9 mouse cellular contexts compared by ENCODE assay signal in the genomic region with DNA sequence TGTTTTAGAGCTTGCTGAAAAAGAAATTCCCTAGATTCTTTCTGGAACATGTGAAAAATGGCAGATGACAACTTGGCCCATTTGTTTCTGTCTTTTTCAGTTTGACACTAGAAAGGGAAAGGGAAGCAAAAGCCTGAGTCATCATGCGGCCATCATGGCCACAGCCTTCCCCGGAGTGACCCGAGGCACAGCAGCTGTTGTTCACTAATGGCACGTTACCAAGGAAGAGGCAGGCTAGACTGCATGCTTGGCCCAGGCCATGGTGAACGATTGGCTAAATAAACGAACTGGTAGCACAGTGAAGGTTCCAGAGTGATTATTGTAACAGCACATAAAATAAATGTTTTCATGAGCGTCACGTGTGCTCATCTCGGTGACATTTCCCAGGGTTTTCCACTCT.
DNase-seq lines count a peak whose midpoint lies in the region; ATAC-seq and TF ChIP-seq lines count a peak whose summit lies in the region.
"Had no signal": no experiment of that assay in that cellular context is flagged by ENCODE, and none has a peak within 500 bp of the region (broad histone marks: within the 10 kb centered on the region; RNA-seq: fewer than 3 reads in every experiment).

No protein-coding gene starts in this region.

- 55% methylated on average over 9 of the region's 9 CpGs for WGBS in liver, embryonic 15.5 days (ENCODE audit: insufficient replicate concordance)
- 65% methylated on average over 9 of the region's 9 CpGs for WGBS in liver, embryonic 12.5 days (ENCODE audit: insufficient replicate concordance)
- WGBS in kidney, postnatal 0 days, result 66% methylated on average over 9 of the region's 9 CpGs
- WGBS in neural tube, embryonic 15.5 days, result 62% methylated on average over 9 of the region's 9 CpGs
- 76% methylated on average over 9 of the region's 9 CpGs for WGBS in hindbrain, embryonic 12.5 days
- 83% methylated on average over 9 of the region's 9 CpGs for WGBS in midbrain, embryonic 15.5 days

- 0 out of 2 replicates have a peak, but pooled peaks cover 4% of the 10 kb centered on the region for H3K4me1 ChIP-seq in liver, embryonic 15.5 days (replicated peaks)
- H3K4me1 ChIP-seq in liver, embryonic 12.5 days, result no peaks in the 10 kb centered on the region
- peaks cover 23% of the 10 kb centered on the region for H3K4me1 ChIP-seq in bone marrow macrophage, adult 2 months (ENCODE audit: control insufficient read depth, insufficient read depth, low read length)
- H3K4me1 ChIP-seq in kidney, postnatal 0 days (replicated peaks; ENCODE audit: insufficient read depth, low read length), result no peaks in the 10 kb centered on the region
- H3K4me1 ChIP-seq in neural tube, embryonic 15.5 days, result peaks cover 13% of the 10 kb centered on the region
- H3K4me1 ChIP-seq in hindbrain, embryonic 12.5 days, result peaks cover 8% of the 10 kb centered on the region
- peaks cover 9% of the 10 kb centered on the region; the same call in 1 of the 2 replicates for H3K4me1 ChIP-seq in midbrain, embryonic 15.5 days

- peak; percentile 41 for DNase-seq in kidney, postnatal 0 days (ENCODE audit: low spot score)

- no peak for TF ChIP-seq CTCF in bone marrow macrophage, adult 2 months (IDR thresholded peaks at IDR 0.05; ENCODE audit: low read depth, low read length)
- no peak for TF ChIP-seq CTCF in kidney, postnatal 0 days (IDR thresholded peaks at IDR 0.05; ENCODE audit: low read depth)

- H3K9me3 ChIP-seq in liver, embryonic 15.5 days (replicated peaks), result no peaks in the 10 kb centered on the region
- H3K9me3 ChIP-seq in liver, embryonic 12.5 days (replicated peaks), result no peaks in the 10 kb centered on the region
- H3K9me3 ChIP-seq in kidney, postnatal 0 days (replicated peaks; ENCODE audit: low read length), result no peaks in the 10 kb centered on the region
- no peaks in the 10 kb centered on the region for H3K9me3 ChIP-seq in neural tube, embryonic 15.5 days (replicated peaks)
- H3K9me3 ChIP-seq in hindbrain, embryonic 12.5 days (replicated peaks), result no peaks in the 10 kb centered on the region
- H3K9me3 ChIP-seq in midbrain, embryonic 15.5 days, result no peaks in the 10 kb centered on the region
- H3K9me3 ChIP-seq: midbrain, embryonic 12.5 days had no signal

- no peaks in the 10 kb centered on the region for H3K27me3 ChIP-seq in liver, embryonic 15.5 days
- H3K27me3 ChIP-seq in liver, embryonic 12.5 days (replicated peaks), result no peaks in the 10 kb centered on the region; the same call in 1 of the 2 replicates
- H3K27me3 ChIP-seq in kidney, postnatal 0 days (ENCODE audit: insufficient read depth, low read length), result no peaks in the 10 kb centered on the region
- no peaks in the 10 kb centered on the region for H3K27me3 ChIP-seq in myocyte (ENCODE audit: control insufficient read depth, insufficient read depth, insufficient read length)
- H3K27me3 ChIP-seq in neural tube, embryonic 15.5 days (replicated peaks), result no peaks in the 10 kb centered on the region
- H3K27me3 ChIP-seq in hindbrain, embryonic 12.5 days, result no peaks in the 10 kb centered on the region
- no peaks in the 10 kb centered on the region for H3K27me3 ChIP-seq in midbrain, embryonic 15.5 days (replicated peaks)
- H3K27me3 ChIP-seq: midbrain, embryonic 12.5 days had no signal

- no peak for ATAC-seq in liver, embryonic 15.5 days (ENCODE audit: insufficient read depth)
- no peak for ATAC-seq in liver, embryonic 12.5 days
- no peak for ATAC-seq in kidney, postnatal 0 days (replicated peaks; ENCODE audit: low FRiP score, low read depth)
- ATAC-seq in neural tube, embryonic 15.5 days (ENCODE audit: low FRiP score), result no peak
- ATAC-seq in hindbrain, embryonic 12.5 days (ENCODE audit: low FRiP score), result no peak
- ATAC-seq in midbrain, embryonic 15.5 days (replicated peaks), result no peak

- TF ChIP-seq POLR2A in bone marrow macrophage, adult 2 months (IDR thresholded peaks at IDR 0.05; ENCODE audit: borderline replicate concordance, low read depth, low read length), result no peak
- no peak for TF ChIP-seq POLR2A in myocyte (IDR thresholded peaks at IDR 0.05; ENCODE audit: insufficient read length, low read depth)

- no peak overlapping the region for H3K4me3 ChIP-seq in liver, embryonic 15.5 days (replicated peaks)
- H3K4me3 ChIP-seq in liver, embryonic 12.5 days, result no peak overlapping the region
- no peak overlapping the region for H3K4me3 ChIP-seq in bone marrow macrophage, adult 2 months (ENCODE audit: insufficient read depth, low read length)
- H3K4me3 ChIP-seq in kidney, postnatal 0 days (replicated peaks; ENCODE audit: low read depth, low read length), result no peak overlapping the region
- H3K4me3 ChIP-seq in myocyte, result no peak overlapping the region
- H3K4me3 ChIP-seq in neural tube, embryonic 15.5 days (replicated peaks), result no peak overlapping the region
- no peak overlapping the region for H3K4me3 ChIP-seq in hindbrain, embryonic 12.5 days
- H3K4me3 ChIP-seq in midbrain, embryonic 15.5 days, result no peak overlapping the region
- H3K4me3 ChIP-seq: midbrain, embryonic 12.5 days had no signal

- H3K36me3 ChIP-seq in liver, embryonic 15.5 days (replicated peaks), result no peaks in the 10 kb centered on the region
- H3K36me3 ChIP-seq in liver, embryonic 12.5 days, result no peaks in the 10 kb centered on the region
- no peaks in the 10 kb centered on the region for H3K36me3 ChIP-seq in kidney, postnatal 0 days (ENCODE audit: insufficient read depth, low read length)
- H3K36me3 ChIP-seq in myocyte (ENCODE audit: control insufficient read depth, insufficient read depth), result no peaks in the 10 kb centered on the region
- H3K36me3 ChIP-seq in neural tube, embryonic 15.5 days, result no peaks in the 10 kb centered on the region
- no peaks in the 10 kb centered on the region for H3K36me3 ChIP-seq in hindbrain, embryonic 12.5 days
- no peaks in the 10 kb centered on the region for H3K36me3 ChIP-seq in midbrain, embryonic 15.5 days (replicated peaks)
- H3K36me3 ChIP-seq: midbrain, embryonic 12.5 days had no signal

- no peak overlapping the region for H3K4me2 ChIP-seq in liver, embryonic 15.5 days
- H3K4me2 ChIP-seq in liver, embryonic 12.5 days, result no peak overlapping the region
- H3K4me2 ChIP-seq in kidney, postnatal 0 days (ENCODE audit: low read length), result no peak overlapping the region
- no peak overlapping the region for H3K4me2 ChIP-seq in myocyte (ENCODE audit: low read depth)
- H3K4me2 ChIP-seq in neural tube, embryonic 15.5 days, result no peak overlapping the region
- no peak overlapping the region for H3K4me2 ChIP-seq in hindbrain, embryonic 12.5 days (replicated peaks)
- H3K4me2 ChIP-seq in midbrain, embryonic 15.5 days, result no peak overlapping the region
- H3K4me2 ChIP-seq: midbrain, embryonic 12.5 days had no signal

- 0 out of 2 replicates have a peak overlapping the region, but pooled peaks have one; percentile 41 for H3K27ac ChIP-seq in liver, embryonic 15.5 days (replicated peaks)
- H3K27ac ChIP-seq in liver, embryonic 12.5 days, result no peak overlapping the region
- H3K27ac ChIP-seq in bone marrow macrophage, adult 2 months (ENCODE audit: insufficient read depth, low read depth, low read length), result peak overlapping the region; percentile 64
- no peak overlapping the region for H3K27ac ChIP-seq in kidney, postnatal 0 days
- no peak overlapping the region for H3K27ac ChIP-seq in neural tube, embryonic 15.5 days (replicated peaks)
- no peak overlapping the region for H3K27ac ChIP-seq in hindbrain, embryonic 12.5 days
- no peak overlapping the region for H3K27ac ChIP-seq in midbrain, embryonic 15.5 days
- H3K27ac ChIP-seq: midbrain, embryonic 12.5 days had no signal

- H3ac ChIP-seq in myocyte (ENCODE audit: control insufficient read depth, insufficient read length), result no peak overlapping the region

- H3K9ac ChIP-seq in liver, embryonic 15.5 days, result no peak overlapping the region
- no peak overlapping the region for H3K9ac ChIP-seq in liver, embryonic 12.5 days
- no peak overlapping the region for H3K9ac ChIP-seq in kidney, postnatal 0 days (ENCODE audit: low read depth, low read length)
- H3K9ac ChIP-seq in neural tube, embryonic 15.5 days (replicated peaks), result no peak overlapping the region
- no peak overlapping the region for H3K9ac ChIP-seq in hindbrain, embryonic 12.5 days
- H3K9ac ChIP-seq in midbrain, embryonic 15.5 days, result no peak overlapping the region
- H3K9ac ChIP-seq: midbrain, embryonic 12.5 days had no signal

- H3K79me2 ChIP-seq in myocyte (ENCODE audit: control insufficient read depth, insufficient read depth), result no peaks in the 10 kb centered on the region

TF ChIP-seq in myocyte, 11 proteins besides CTCF, POLR2A, EP300 and RAD21:
- no peak for TF ChIP-seq TCF12 (IDR thresholded peaks at IDR 0.05; ENCODE audit: insufficient read depth, poor library complexity, severe bottlenecking)
- peak; percentile 30 to 96 (median 94) for TF ChIP-seq MYOD1 (IDR thresholded peaks at IDR 0.05; ENCODE audit: control insufficient read depth in 1 of 3, insufficient read length in 2 of 3, low read depth in 2 of 3)
- no peak for TF ChIP-seq CEBPB (IDR thresholded peaks at IDR 0.05; ENCODE audit: insufficient read depth, poor library complexity, severe bottlenecking)
- no peak for TF ChIP-seq SRF (IDR thresholded peaks at IDR 0.05; ENCODE audit: control insufficient read depth, insufficient read length, low read depth)
- no peak for TF ChIP-seq MAX (IDR thresholded peaks at IDR 0.05; ENCODE audit: low read depth)
- peak; percentile 63 to 96 (median 89) for TF ChIP-seq MYOG (IDR thresholded peaks at IDR 0.05; ENCODE audit: control insufficient read depth in 1 of 3, insufficient read depth in 1 of 3, insufficient read length in 2 of 3, low read depth in 2 of 3)
- no peak for TF ChIP-seq USF1 (IDR thresholded peaks at IDR 0.05; ENCODE audit: low read depth)
- TF ChIP-seq REST (IDR thresholded peaks at IDR 0.05; ENCODE audit: insufficient read depth, insufficient read length), result no peak
- TF ChIP-seq TCF3 (IDR thresholded peaks at IDR 0.05; ENCODE audit: insufficient read length, low read depth), result peak; percentile 23
- TF ChIP-seq POLR2AphosphoS2 (IDR thresholded peaks at IDR 0.05; ENCODE audit: insufficient read length, low read depth), result no peak
- no peak for TF ChIP-seq E2F4 (IDR thresholded peaks at IDR 0.05; ENCODE audit: insufficient read depth)
TF ChIP-seq in myocyte: peak in this region for 3.

Comparison
In these comparisons a context has a peak if more than half of its experiments do, and no peak if none do; other contexts are left out.
1. H3K27ac ChIP-seq: peak in liver, embryonic 15.5 days (single experiment) and bone marrow macrophage, adult 2 months (single experiment); none in liver, embryonic 12.5 days (single experiment), kidney, postnatal 0 days (single experiment), neural tube, embryonic 15.5 days (single experiment), hindbrain, embryonic 12.5 days (single experiment) and midbrain, embryonic 15.5 days (single experiment).